Mouse (Mus musculus): ENCODE measurements around the gene Tenm4.

DNA sequence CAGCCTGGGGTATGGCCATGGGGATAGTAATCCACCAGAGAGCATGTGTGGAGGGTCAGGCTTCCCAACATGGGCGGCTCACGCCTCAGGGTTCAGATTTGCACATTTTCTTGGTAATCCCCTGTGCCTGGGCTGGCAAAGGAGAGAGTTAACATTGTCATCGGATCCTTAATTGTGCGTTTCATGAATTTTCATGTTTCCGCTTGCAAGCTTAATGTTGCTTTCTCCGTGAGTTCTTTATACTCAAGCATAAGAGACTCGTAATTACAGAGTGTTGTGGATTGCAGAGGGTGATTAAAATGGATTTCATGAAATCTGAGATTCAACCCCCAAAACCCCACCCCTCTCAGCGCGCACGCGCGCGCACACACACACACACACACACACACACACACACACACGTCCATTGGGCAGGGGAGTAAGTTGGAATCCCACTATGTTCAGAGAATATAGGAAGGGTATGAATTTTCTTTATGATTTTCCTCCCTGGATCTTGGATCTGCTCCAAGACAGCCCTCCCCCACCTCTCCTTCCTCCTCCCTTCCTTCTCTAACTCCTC lies 341.0 kb downstream of the Tenm4 start:
- no peak for TF ChIP-seq CTCF (IDR thresholded peaks at IDR 0.05)
- no peak for TF ChIP-seq EP300 (IDR thresholded peaks at IDR 0.05)

Data from lung, postnatal 0 days (tissue).